Mouse (Mus musculus) kidney, adult 11 months (tissue): ENCODE results near the gene Gm10283.

Experiments used
- DNase-seq: peaks from one replicate; pipeline ENCODE4 v3.0.0; 2022

Gene Gm10283

DNA sequence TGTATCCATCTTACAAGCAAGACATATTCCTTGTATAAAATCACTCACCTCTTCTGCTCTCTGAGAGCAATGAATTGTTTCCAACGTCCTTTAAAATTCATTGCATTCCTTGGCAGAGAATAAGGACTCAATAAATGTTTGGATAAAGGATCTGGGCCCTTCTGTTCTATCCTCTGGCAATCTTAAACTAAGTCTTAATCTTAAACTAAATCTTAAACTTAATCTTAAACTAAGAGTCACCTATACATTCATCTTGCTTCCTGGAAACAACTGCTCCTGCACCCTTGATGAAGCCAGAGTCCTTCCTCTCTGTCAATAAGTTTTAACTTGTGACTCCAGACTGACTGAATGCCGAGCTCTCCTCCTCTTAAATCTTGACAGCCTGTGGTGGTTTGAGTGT is at the start of gene Gm10283:
Gm10283 (minus strand) TSS at position 101 of the 400 bp plus-strand sequence.
- no peak for DNase-seq

DNA sequence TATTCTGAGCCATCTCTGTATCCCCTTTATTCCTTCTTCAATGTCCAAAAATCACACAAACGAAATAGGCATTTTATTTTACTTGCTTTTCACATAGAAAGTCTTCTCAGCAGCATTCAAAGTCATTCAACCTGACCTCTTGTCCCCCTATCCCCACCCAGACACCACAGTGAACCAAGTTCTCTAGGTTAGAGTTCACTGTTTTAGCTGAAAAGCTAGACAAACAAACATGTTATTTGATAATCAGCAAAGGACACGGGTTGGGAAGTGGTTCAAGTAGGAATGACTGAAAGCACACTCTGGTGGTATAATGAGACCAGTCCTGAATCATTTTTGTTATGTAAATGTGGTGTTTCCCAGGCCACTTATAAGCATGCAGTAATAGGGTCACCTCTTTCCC is 31.9 kb upstream of the Gm10283 start:
- no peak for DNase-seq

DNA sequence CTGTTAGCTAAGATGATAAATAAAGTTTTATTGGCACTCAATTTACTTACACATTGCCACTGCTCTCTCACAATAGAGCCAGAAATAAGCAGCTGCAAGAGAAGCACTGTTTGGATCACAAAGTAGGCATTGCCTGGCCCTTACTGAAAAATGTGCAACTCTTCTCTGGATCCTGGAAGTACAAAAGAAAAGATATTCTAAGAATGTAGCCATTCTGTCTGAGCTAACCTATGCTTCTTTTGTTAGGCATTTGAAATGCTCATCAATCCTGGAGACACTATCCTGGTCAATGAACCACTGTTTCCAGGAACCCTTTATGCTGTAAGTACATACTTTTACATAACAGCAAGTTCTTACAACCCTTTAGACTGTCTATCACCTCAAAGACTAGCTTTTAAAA is 15.3 kb upstream of the Gm10283 start:
- DNase-seq = no peak

DNA sequence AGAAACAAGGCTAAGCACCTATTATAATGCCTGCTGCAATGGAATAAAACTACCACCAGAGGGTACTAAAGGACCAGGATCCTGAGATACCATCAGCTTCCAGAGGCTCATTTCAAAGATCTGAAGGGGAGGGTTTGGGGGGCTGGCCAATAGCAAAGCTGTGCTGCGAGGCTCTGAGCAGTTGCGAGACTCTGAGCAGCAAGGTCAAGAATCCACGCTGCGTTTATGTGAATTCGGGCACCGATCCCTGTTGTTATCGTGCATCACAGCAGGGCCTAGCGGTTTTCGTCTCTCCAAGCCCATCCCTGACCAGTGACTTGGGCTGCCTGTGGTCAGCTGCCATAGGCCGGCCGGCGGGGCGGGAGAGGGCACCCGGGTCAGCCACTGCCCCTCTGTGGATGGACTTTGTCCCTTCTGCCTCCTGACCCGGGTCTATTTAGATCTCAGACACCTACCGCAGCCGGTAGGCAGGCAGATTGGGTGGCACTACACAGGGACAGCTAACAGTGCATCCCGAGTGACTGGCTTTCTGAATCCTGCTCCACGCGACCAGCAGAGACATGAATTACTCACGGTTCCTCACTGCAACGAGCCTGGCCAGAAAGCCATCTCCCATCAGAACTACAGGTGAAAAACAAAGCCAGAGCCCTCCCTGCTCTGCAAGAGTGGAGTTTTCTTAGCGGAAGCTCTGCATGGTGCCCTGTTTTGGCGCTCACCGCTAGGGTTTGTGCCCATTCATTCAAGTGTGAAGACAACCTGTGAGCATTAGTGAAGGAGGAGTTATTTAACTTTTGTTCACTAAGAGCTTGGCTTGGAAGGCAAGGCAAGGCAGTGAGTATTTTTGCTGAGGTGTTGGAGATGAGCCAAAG is 2.9 kb upstream of the Gm10283 start, which contains the start of gene Aadat:
Aadat (plus strand) TSS at position 280 of the 869 bp plus-strand sequence.
- peak; percentile 90 for DNase-seq

DNA sequence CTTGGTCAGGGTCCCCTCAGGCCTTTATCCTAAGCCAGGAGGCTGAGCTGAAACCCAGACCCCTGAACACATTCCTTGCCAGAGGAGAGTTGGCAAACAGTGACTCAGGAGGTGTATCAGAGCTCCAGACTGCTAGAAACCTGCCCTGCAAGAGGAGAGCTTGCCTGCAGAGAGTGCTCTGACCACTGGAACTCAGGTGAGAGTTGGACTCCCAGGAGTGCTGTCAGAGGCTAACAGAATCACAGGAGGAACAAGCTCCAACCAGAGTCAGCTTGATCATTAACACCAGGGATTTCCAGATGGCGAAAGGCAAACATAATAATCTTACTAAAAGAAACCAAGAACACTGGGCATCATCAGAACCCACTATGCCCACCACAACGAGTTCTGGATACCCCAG is 8.0 kb downstream of the Gm10283 start:
- peak; percentile 83 for DNase-seq

DNA sequence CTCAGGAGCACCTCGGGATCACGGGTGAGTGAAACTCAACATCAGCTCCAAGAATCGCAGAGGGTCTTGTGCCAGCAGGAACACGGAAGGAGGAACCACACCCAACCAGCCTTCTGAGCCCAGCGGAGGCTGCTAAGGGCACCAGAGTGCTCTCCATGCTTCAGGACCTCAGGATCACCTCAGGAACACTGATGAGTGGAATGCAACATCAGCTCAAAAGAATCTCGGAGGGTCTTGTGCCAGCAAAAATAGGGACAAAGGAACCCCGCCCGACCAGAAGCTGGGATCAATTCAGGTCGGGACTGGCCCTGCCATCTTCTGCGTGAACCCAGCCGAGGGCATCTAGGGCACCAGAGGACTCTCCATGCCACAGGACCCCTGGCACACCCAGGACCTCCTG is 8.4 kb downstream of the Gm10283 start:
- peak; percentile 55 for DNase-seq

DNA sequence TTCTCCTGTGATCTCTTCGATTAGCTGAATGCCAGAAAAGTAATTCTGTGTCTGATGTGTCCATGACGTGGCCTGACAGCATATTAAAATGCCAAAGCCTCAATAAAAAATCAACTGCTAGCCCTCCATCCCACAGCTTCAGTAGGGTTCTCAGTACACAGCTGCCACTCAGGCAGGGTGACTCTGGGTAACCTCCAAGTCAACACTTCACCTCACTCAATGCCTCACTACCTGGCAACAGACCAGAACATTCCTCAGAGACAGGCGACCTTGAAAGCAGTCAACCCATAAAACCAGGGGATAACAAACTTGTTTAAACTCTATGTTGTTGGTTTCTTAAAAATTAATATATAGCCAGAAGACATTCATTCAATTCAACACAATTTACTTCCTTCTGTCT is 10.5 kb downstream of the Gm10283 start:
- DNase-seq = peak; percentile 85

DNA sequence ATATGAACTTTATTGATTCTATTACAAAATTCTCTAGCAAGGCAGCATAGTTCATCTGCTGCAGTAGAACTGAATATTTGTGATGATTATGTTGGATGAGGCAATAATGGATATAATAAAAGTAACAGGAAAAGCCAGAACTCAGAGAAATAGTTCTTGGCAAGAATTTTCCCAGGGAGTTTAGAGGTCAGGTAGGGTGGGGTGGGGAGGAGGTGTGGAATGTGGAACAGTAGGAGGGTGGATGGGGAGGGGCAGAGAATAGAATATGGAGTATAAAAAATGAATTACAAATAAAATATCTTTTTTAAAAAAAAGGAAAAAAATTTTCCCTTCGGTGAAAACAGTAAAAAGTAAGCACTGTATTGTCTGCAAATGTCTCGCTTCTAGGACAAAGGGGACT is 11.1 kb downstream of the Gm10283 start:
- DNase-seq = no peak

DNA sequence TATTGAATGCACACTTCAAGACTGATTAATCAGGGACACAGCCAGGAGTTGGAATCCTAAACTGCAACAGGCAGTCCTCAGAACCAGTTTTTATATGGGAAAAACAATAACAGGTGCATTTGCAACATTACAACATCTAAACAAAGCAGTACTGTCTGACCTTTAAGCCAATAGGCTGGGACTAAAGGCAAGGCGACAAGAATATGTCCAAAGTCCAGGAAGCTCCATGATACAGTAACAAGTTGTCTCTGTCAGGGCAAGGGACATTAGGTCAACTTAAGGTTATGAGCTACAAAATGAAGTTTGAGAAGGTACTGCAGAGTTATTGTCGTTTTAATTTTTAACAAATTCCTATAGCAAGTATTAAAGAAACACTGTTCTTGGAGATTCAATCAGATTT is 12.9 kb downstream of the Gm10283 start:
- DNase-seq = peak; percentile 43

DNA sequence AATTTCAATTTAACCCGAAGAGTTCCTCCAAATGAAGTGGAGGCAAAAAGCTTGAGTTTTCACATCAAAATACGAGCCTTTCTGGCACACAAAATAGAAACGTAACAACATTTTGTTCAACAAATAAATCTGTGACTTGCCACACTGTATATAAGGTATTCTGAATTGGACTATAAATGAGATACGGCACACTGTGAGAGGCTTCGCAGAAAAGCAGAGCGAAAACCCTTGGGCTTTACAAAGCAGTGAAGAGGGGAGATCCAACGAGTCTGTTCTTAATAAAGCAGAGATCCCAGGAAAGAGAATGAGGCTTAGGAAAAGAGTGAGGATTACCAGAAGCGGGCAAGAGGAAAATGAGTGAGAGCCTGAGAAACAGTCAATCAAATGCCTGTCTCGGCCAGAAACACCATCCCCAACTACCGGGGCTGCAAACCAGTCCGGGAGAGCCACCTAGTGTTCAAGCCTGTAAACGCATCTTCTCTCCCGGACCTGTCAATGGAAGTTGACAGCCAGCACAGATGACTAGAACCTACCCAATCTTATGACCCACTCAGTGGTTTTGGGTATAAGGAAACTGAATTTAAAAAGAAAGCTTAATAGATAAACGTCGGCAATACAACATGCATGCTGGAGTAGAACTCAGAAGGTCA is 36.2 kb downstream of the Gm10283 start:
- peak; percentile 60 for DNase-seq

DNA sequence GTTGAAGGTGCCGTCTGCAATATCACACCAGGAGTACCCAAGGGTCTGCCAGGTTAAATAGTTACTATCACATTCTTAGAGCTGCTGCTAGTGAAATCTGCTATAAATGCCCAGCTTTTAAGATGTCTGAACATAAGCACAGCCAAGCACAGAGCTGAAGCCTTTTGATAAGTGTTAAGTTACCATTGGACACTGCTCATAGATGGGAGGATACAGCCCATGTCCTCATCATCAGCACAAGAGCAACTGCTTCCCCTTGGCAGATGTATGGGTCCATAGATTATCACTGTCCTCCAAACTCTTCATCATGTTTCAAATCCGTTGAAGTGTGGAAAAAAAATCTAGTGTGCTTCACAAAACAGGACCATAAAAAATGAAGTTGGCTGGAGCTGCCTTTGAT is 53.7 kb downstream of the Gm10283 start:
- no peak for DNase-seq

DNA sequence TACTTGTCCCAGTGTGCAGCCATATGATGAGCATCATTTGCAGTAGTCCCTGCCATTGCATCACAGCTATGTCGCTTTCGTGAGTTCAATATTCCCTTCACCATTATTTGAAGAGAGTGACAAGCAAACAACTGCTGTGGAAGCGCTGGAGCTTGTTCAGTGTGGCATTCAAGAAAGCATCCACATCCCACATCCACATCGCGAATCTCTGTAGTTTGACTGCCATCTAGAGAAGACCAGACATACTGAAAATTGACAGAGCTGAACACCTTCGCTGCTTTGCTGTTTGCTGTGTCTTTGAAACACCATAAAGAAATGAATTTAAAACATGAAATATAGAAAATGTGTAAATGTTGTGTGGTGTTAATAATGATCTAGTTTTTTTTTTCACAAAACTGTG is 58.0 kb downstream of the Gm10283 start:
- no peak for DNase-seq

DNA sequence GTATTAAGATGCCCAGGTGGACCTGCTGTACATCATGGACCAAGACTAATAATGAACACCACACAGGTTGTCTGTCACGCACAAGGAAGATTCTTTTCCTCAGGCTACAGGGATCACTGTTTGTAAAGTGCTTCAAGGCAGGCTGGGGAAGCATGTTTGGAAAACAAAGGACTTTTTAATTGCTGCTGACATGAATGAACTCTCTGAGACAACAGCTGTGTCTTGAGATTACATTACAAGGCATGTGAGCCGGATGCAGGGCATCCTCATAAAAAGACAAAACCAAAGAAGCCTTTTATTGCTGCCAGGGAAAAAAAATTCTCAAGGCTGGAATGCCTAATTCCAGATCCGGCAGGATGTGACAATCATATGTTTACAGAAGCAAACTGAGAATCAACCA is 64.4 kb downstream of the Gm10283 start:
- DNase-seq = no peak

DNA sequence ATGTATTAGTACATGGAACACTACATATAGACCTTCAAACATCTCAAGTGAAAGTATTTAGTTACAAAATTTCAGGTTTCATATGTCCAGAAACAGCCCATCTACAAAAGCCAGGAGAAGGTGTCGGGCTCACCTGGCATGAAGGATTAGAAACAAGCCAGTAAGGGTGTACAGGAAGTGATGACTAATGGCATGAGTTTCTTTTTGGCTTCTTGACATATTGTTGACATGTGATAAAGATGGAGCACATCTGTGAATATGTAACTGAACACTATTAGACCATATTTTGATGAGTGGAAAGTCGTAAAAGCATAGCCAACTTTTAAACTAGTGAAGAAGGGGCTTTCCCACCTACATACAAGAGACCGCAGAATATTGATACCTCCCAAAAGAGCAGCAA is 66.1 kb downstream of the Gm10283 start:
- no peak for DNase-seq

DNA sequence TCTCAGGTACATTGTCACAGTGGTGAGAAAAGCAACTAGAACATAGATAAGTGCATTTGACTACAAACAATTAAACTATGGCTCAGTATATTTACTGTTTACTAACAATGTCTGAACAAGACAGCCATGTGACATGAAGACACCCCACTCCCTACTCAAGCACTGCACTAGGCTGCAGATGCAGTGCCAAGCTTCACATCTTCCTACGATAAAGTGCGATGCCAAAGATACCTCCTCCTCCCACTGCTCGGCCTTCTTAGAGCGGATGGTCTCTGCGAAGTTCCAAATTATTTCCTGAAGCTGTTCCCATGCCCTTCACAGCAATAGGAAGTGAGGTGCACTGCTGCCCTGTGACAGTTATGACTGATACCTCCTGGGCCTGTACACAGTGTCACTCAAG is 70.3 kb downstream of the Gm10283 start:
- DNase-seq = no peak

DNA sequence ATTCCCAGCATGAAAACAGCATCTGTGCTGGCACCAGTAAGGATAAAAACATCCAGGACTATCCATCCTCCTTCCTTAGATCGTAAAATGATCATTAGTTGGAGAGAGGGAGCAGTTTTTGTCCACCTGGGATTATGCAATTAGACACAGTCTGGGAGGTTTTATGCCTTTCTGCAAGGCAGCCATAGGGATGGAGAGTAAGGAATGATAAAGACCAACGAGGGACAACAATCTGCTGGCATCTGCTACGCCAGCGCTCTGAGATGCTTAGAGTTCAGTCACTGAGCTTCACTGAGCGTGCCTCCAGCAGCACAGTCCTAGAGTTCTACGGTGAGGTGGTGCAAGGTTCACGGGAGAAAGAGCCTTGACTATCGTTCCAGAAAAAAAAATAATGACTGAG is 96.6 kb downstream of the Gm10283 start:
- no peak for DNase-seq

DNA sequence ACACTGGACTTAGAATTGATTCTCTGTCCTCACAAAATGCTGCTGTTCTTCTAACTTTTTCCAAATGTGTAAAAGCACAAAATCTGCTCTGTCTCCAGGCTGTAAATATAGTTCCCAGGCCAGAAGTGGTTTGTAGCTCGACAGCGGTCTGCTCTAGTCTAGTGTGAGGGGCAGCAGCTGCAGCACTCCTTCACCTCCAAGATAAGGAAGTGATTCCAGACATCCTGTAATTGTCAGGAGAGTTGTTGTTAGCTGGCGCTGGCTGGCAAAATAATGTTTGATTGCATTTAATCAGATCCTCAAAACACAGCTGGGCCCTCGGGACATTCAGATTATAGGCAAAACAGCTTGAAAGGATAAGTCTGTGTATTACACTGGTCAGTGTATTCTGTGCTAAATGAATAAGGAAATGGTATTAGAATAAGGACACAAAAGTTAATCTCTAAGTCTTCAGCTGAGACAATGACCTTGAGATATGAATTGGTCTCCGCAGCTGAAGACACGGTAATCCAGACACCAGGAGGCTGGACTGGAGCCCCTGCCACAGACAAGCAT is 97.9 kb downstream of the Gm10283 start:
- no peak for DNase-seq

DNA sequence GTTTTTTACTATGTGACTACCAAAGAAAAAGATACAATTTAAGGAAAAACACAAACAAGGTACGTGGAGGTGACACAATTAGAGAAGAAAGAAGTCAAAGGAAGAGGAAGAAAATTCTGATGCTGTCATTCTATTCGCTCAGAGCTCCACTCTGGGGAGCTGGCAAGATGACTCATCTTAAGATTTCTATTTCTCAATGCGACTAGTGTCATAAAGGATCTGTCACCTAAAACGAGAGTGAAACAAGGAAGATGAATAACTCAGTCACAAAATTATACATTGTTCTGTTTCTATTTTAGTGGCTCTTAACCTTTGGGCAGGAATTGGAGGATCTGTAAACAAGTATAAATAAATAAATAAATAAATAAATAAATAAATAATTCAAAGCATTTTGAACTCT is 109.3 kb downstream of the Gm10283 start:
- no peak for DNase-seq

DNA sequence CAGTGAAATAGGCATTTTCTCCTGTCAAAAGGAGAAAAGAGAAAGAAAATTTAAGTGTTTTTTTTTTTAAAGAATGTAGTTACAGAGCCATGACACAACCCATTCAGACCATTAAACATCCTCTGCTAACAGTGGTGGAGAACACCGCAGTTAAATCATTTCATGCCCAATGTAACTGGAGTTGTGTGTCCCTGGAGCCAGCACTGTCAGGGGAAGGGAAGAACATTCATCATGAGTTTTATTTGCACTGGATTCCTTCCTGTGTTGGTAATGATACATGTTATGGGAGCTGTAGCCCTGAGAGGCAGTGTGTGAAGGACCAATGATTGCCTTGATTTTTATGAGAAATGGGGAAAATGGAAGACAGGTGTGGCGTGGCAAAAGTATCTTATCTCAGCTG is 116.4 kb downstream of the Gm10283 start:
- no peak for DNase-seq
